In the genomic region with DNA sequence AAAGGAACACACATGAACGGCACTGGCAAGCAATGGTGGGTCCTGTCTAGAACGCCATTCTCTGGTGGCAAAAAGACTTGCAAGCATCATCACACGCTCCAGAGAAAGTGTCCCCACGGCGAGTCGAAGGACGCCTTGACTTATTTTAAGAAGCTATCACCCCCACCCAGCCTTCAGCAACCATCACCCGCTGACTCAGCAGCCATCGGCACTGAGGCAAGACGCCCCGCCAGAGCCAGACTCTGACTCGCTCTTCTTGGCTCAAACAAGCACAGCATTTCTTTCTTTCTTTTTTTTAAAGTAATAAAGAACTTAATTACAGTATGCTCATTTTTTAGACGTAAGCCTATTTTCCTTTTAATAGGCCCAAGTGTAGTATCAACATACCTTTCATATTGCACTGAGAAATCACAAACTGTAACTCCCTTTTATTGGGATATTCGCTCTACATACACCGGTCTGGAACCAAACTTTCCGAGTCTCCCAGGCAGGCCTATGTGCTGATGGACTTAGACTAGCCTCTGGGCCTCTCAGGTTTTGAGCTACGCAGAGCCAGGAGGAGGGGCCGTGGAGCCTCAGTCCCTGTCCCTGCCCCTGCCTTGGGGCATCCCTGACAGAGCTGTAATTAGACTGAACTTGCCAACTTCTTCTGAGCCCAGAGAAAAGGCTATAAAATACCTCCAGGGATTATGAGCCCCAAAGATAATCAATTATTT, we compare ENCODE assay signal across 10 mouse cellular contexts. TPM values are rescaled to one million over a fixed set of nuclear protein-coding genes. Genes with fewer than 3 reads are reported as not detected.
A peak's percentile ranks its signal among the peaks of the same experiment; 100 is the strongest.
DNase-seq lines count a peak whose midpoint lies in the region; ATAC-seq and TF ChIP-seq lines count a peak whose summit lies in the region.
"Had no signal": no experiment of that assay in that cellular context is flagged by ENCODE, and none has a peak within 500 bp of the region (broad histone marks: within the 10 kb centered on the region; RNA-seq: fewer than 3 reads in every experiment).

No protein-coding gene starts in this region.

- no peaks in the 10 kb centered on the region for H3K36me3 ChIP-seq in kidney, embryonic 16.5 days (ENCODE audit: insufficient read depth, low read length)
- no peaks in the 10 kb centered on the region for H3K36me3 ChIP-seq in forebrain, embryonic 13.5 days (ENCODE audit: poor library complexity, severe bottlenecking)
- peaks cover 3% of the 10 kb centered on the region; the same call in 1 of the 2 replicates for H3K36me3 ChIP-seq in limb, embryonic 12.5 days

- peaks cover 52% of the 10 kb centered on the region for H3K4me1 ChIP-seq in kidney, embryonic 16.5 days (ENCODE audit: insufficient read depth, low read length)
- H3K4me1 ChIP-seq in forebrain, embryonic 13.5 days = peaks cover 55% of the 10 kb centered on the region
- H3K4me1 ChIP-seq in limb, embryonic 12.5 days (replicated peaks) = peaks cover 64% of the 10 kb centered on the region
- no peaks in the 10 kb centered on the region for H3K4me1 ChIP-seq in cerebellum, adult 2 months (ENCODE audit: control insufficient read depth, insufficient read depth, low read length)

- no peaks in the 10 kb centered on the region for H3K9me3 ChIP-seq in kidney, embryonic 16.5 days (ENCODE audit: low read length)
- H3K9me3 ChIP-seq in forebrain, embryonic 13.5 days (replicated peaks) = no peaks in the 10 kb centered on the region
- peaks cover 4% of the 10 kb centered on the region; the same call in 1 of the 2 replicates for H3K9me3 ChIP-seq in limb, embryonic 12.5 days

- H3K27ac ChIP-seq in kidney, embryonic 16.5 days (ENCODE audit: low read length) = no peak overlapping the region
- peak overlapping the region; percentile 31; the same call in 1 of the 2 replicates for H3K27ac ChIP-seq in forebrain, embryonic 13.5 days
- peak overlapping the region; percentile 66 for H3K27ac ChIP-seq in limb, embryonic 12.5 days
- H3K27ac ChIP-seq in cerebellum, adult 2 months (ENCODE audit: insufficient read depth, low read length) = no peak overlapping the region

- no peak for TF ChIP-seq POLR2A in cerebellum, adult 2 months (IDR thresholded peaks at IDR 0.05; ENCODE audit: borderline replicate concordance, insufficient read depth, low read length)

- no peaks in the 10 kb centered on the region; the same call in 1 of the 2 replicates for H3K27me3 ChIP-seq in kidney, embryonic 16.5 days (ENCODE audit: insufficient read depth, low read length)
- peaks cover 8% of the 10 kb centered on the region; the same call in 1 of the 2 replicates for H3K27me3 ChIP-seq in forebrain, embryonic 13.5 days
- H3K27me3 ChIP-seq in limb, embryonic 12.5 days = no peaks in the 10 kb centered on the region
- no peaks in the 10 kb centered on the region; the same call in 1 of the 2 replicates for H3K27me3 ChIP-seq in cerebellum, adult 2 months (ENCODE audit: control insufficient read depth, insufficient read depth, low read length)

- H3K4me3 ChIP-seq in kidney, embryonic 16.5 days (ENCODE audit: low read length) = no peak overlapping the region
- no peak overlapping the region for H3K4me3 ChIP-seq in forebrain, embryonic 13.5 days
- H3K4me3 ChIP-seq in limb, embryonic 12.5 days (replicated peaks) = no peak overlapping the region
- no peak overlapping the region for H3K4me3 ChIP-seq in cerebellum, adult 2 months (replicated peaks; ENCODE audit: insufficient read depth, low read depth, low read length)

- TF ChIP-seq CTCF in cerebellum, adult 2 months (IDR thresholded peaks at IDR 0.05; ENCODE audit: borderline replicate concordance, insufficient read depth, low read depth, low read length) = no peak

- no peak for ATAC-seq in kidney, embryonic 16.5 days (ENCODE audit: low FRiP score, low TSS enrichment)
- ATAC-seq in forebrain, embryonic 13.5 days = no peak
- peak; percentile 52; the same call in 1 of the 2 replicates for ATAC-seq in limb, embryonic 12.5 days (ENCODE audit: insufficient number of reproducible peaks, insufficient read depth, low FRiP score, low TSS enrichment, low read depth)
- ATAC-seq: Patski had no signal

- 70% methylated on average over 18 of the region's 18 CpGs for WGBS in kidney, embryonic 16.5 days
- WGBS in forebrain, embryonic 13.5 days = 58% methylated on average over 18 of the region's 18 CpGs
- 63% methylated on average over 18 of the region's 18 CpGs for WGBS in limb, embryonic 12.5 days
- WGBS in cerebellum, adult 2 months = 76% methylated on average over 18 of the region's 18 CpGs

- no peak overlapping the region for H3K4me2 ChIP-seq in kidney, embryonic 16.5 days (replicated peaks; ENCODE audit: low read depth, low read length)
- H3K4me2 ChIP-seq in forebrain, embryonic 13.5 days = no peak overlapping the region
- H3K4me2 ChIP-seq in limb, embryonic 12.5 days = no peak overlapping the region

- peak; percentile 16 to 26 for DNase-seq in kidney, postnatal 36 days
- DNase-seq in adrenal gland, postnatal 36 days = peak; percentile 49 to 59
- no peak for DNase-seq in spleen, adult 12 weeks (ENCODE audit: low spot score)
- no peak for DNase-seq in cerebellum, adult 2 months

- no peak overlapping the region for H3K9ac ChIP-seq in kidney, embryonic 16.5 days (replicated peaks; ENCODE audit: low read length)
- H3K9ac ChIP-seq in forebrain, embryonic 13.5 days = no peak overlapping the region
- no peak overlapping the region for H3K9ac ChIP-seq in limb, embryonic 12.5 days (replicated peaks)

RNA-seq across cellular contexts. Expression of gene Ror2, which starts 55.3 kb away (rescaled TPM):
- polyA plus RNA-seq in kidney, embryonic 16.5 days (2015; fragmentation: Nextera tagmentation; extraction: Ambion mirVana) = 9.9 and 10.4 TPM in 2 replicates
- total RNA-seq in adrenal gland, postnatal 36 days (2021) = 1 to 10 TPM; 5.3 to 7.6 TPM
- polyA plus RNA-seq in forebrain, embryonic 13.5 days (2015; fragmentation: Nextera tagmentation; extraction: Ambion mirVana) = 5.8 and 6.5 TPM in 2 replicates
- polyA plus RNA-seq in limb, embryonic 12.5 days (2016; fragmentation: Nextera tagmentation; extraction: Ambion mirVana) = 44.2 and 45.2 TPM in 2 replicates
- polyA plus RNA-seq in cerebellum, adult 2 months (2012; rRNA removed) = 1.1 and 1.4 TPM in 2 replicates
- total RNA-seq: common myeloid progenitor, adult 5-6 weeks; megakaryocyte progenitor cell, adult 5-6 weeks had no signal
- polyA plus RNA-seq: Patski had no signal

Comparison
In these comparisons a context has a peak if more than half of its experiments do, and no peak if none do; other contexts are left out.
1. DNase-seq: peak in kidney, postnatal 36 days (2 of 2) and adrenal gland, postnatal 36 days (2 of 2); none in spleen, adult 12 weeks (single experiment) and cerebellum, adult 2 months (0 of 2).
2. H3K27ac ChIP-seq: peak in forebrain, embryonic 13.5 days (single experiment) and limb, embryonic 12.5 days (single experiment); none in kidney, embryonic 16.5 days (single experiment) and cerebellum, adult 2 months (single experiment).